Mouse (Mus musculus) right cerebral cortex, postnatal 14 days (tissue): Measurements from ENCODE around the gene Tsga10ip.
A peak's percentile ranks its signal among the peaks of the same experiment; 100 is the strongest.
"Not testable (repeated sequence)": the region's sequence is repeated elsewhere in the genome, so short reads cannot be mapped to it uniquely, and the experiment has no call there.

Experiments used
- DNase-seq: peaks from one replicate; pipeline ENCODE4 v3.0.0; 2022

Gene Tsga10ip

DNA sequence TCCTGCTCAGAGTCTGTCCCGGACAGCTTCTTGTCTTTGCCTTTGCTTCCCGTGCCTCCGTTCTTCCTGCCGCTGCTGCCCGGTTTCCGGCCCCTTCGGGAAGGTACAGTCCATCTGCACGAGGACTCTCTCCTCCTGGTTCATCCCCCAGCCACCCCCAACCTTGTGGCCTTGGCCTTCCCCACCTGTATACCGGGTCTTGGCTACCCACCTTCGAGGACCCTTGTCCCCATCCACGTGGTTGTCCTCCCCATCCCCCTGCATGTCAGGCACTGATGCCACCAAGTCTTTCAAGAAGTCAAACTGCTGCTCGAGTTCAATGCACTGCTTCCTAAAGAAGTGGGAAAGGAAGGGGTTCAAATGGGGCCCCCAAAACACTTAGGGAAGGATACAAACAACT is 21.2 kb upstream of the Tsga10ip start:
- DNase-seq: no peak

DNA sequence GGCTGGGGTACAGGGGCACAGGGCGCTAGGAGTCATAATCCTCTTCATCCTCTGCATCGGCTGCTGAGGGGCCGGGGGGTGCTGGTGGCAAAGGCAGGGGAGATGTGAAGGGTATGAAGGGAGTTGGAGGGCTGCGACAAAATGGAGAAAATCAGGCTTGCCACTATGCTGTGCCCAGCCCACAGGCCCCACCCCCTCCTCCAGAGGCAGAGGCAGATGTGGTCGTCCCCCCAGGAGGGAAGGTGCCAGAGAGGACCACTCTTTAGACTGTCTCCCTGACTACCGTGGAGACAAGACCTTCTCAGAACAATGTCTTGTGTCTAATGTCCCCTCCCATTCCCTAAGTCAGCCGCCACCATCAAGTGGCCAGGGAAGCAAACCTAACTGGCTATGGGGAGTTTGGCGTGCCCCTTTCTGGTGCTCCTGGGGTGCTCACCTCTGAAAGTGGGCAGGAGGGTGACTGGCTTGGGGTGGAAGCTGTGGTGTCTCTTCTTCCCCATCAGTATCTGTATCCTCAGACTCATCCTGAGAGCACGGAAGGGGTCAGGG is 20.6 kb upstream of the Tsga10ip start:
- no peak for DNase-seq

DNA sequence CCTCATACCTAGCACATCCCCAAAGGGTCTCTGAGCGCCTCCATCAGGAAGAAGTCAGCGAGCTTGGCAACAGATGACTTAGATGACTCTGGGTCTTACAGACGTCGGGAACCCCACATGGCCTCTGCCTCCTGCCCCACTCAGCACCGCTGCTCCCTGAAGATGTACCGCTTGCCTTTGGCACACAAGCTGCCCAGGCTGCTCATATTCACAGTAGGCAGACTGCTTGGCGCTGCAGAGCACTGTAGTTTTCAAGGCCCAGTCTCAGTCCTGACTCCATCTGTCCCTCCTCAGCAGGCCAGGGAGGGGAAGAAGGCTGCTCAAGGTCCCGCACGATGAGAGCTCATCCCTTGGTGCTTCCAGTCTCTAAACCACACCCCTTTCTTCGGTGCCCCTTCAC is 19.9 kb upstream of the Tsga10ip start:
- DNase-seq: no peak

DNA sequence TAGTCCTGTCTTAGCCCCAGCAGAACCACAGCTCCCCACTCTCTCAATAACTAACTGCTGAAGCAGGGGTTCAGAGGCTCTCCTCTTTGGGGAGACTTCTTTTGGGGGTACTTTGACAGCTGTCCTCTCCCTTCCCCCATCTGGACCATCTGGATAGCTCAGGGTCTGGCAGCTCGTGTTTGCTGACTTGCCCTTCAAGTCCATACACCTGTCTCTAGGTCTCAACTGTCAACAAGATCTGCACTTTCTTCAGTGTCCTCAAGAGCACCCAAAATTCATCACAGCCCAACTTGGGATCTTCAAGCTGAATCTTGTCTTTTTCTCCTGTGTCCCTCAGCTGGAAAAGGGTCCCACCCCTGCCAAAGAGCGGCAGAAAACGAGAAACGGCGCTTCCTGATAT is 19.5 kb upstream of the Tsga10ip start:
- DNase-seq: no peak

DNA sequence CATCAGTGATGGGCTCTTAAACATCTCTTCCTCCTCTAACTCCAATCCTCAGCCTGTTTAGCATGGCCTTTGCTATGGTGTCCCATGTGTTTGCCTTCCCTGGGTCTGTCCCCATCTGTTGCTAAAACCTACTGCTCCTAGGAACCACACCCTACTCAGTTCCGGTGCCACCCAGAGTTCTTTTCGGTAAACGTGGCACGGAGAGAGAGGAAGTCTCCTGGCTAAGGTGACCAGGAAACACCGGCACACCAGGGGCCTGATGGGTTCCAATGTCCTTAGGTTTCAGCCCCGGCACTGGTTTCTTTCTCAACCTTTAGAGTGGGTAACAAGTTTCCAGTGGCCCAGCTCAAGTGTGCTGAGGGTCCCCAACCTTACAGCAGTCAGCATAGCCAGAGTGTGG is 18.3 kb upstream of the Tsga10ip start:
- DNase-seq: no peak

DNA sequence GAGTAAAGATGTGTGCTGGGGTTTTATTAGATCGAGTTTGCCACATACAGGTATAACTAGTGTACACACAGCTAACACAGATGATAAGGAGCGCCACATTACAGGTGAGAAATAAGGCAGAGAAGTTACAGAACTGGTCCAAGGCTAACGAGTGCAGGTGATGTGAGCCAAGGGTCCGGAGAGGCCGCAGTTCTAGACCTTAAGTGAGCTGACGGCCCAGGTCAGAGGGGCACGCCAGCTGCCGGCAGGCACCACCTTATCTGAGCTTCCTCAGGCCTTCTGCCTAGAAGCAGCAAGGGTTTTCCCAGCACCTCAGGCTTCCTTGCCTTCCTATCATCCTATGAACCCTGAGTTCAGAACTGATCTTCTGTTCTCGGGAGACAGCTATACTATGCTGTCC is 17.3 kb upstream of the Tsga10ip start:
- DNase-seq: no peak

DNA sequence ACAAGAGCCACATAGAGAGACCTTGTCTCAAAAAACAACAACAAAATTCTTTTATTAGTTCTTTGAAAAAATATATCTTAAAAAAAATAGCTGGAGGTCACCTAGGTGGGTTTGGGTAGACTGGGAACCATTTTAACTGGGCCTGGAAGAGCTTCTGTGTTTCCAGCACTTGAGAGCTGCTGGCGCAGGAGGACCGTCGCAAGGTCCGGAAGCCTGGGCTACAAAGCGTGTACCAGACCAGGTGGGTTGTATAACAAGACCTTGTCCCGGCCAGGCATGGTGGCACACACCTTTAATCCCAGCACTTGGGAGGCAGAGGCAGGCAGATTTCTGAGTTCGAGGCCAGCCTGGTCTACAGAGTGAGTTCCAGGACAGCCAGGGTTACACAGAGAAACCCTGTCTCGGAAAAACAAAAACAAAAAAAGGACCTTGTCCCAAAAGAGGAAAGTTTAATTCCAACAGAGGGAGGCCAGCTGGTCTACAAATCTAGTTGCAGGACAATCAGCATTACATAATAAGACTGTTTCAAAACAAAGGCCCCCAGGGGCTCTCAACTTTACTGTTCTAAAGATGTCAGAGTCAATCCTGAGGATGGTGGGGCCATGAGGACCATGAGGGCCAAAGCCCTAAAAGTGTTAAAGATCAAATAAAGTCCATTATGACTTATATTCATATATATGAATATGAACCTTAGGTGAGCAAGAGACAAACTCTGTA is 16.6 kb upstream of the Tsga10ip start:
- no peak for DNase-seq

DNA sequence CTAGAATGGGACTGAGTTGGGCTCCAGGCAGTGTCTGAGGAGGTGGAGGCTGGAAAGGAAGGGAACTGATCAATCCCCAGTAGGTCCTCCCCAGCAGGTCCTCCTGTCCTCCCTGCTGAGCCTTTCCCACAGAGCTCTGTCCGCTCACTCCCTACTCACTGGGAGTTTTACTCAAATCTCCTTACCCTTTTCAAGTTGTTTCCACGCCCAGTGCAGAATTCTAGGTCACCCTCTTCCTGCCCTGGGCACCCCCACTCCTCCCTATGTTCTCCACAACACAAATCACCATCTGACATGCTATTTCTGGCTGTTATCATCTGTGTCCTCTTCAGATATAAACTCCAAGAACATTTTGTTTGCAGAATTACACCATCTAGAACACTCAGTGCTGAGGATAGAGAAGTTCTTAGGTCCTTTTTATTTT is 12.2 kb upstream of the Tsga10ip start:
- DNase-seq: no peak

DNA sequence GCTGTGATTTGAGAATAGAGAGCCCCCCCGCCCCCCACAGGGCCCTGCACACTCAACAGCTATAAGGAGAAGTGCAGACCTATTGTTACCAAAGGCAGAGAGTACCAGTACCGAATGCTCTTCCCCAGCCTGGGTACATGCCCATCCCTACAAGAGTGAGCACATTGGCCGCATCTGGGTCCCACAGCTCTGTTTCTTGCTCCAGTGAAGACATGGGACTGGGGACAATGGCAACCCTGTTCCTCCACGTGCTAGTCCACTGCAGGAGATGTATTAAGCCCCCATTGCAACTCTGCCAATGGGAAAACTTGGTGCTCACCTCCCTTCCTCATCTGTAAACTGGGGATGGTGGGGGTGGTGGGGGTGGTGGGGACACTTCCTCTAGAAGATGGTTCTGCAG is 11.5 kb upstream of the Tsga10ip start:
- no peak for DNase-seq

DNA sequence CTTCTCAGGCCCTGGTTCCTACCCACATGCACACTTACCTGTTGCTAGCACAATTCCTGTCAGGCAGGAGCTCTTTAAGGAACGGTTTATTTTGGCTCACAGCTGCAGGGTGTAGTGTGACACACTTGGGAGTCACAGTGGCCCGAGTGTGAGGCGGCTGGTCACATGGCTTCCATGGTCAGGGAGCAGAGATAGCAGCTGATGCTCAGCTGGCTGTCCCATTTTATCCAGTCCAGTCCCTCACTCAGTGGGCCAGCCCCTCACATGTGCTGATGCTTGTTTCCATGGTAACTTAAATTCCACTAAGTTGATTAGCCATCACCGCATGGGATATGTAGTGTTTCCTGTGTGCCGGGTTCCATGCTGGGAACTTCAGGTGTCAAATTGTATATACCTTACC is 9.6 kb upstream of the Tsga10ip start:
- no peak for DNase-seq

DNA sequence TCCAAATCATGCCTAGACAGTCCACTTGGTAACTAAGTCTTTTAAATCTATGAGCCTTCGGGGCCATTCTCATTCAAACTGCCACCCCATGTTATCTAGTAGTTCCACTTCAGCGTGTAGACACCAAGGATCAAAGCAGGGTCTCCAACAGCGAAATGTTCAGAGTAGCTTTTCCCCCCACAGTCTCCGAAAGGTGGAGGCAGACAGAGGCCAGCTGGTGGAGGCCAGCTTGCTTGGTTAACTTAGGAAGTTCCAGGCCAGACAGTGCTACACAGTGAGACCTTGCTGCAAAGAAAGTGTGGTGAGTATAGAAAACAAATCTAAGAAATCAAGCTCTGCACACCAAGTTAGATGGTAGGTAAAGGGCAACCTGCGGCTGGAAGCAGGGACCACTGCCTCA is 8.3 kb upstream of the Tsga10ip start:
- no peak for DNase-seq

DNA sequence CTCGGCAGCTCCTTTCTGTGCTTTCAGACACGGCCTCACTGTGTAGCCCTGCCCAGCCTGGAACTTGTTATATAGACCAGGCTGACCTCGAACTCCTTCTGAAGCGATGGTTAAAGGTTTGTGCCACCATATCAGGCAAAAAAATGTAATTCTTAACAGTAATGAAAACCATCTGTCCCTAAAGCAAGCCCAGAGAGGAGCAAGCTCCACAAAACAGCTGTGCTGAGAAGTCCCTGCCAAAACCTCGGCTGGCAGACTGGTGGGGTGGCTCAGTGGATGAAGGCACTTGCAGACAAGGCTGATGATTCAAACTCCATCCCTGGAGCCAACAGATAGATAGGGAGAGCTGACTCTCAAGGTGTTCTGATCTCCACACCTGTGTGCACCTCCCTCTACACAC is 6.7 kb upstream of the Tsga10ip start:
- no peak for DNase-seq

DNA sequence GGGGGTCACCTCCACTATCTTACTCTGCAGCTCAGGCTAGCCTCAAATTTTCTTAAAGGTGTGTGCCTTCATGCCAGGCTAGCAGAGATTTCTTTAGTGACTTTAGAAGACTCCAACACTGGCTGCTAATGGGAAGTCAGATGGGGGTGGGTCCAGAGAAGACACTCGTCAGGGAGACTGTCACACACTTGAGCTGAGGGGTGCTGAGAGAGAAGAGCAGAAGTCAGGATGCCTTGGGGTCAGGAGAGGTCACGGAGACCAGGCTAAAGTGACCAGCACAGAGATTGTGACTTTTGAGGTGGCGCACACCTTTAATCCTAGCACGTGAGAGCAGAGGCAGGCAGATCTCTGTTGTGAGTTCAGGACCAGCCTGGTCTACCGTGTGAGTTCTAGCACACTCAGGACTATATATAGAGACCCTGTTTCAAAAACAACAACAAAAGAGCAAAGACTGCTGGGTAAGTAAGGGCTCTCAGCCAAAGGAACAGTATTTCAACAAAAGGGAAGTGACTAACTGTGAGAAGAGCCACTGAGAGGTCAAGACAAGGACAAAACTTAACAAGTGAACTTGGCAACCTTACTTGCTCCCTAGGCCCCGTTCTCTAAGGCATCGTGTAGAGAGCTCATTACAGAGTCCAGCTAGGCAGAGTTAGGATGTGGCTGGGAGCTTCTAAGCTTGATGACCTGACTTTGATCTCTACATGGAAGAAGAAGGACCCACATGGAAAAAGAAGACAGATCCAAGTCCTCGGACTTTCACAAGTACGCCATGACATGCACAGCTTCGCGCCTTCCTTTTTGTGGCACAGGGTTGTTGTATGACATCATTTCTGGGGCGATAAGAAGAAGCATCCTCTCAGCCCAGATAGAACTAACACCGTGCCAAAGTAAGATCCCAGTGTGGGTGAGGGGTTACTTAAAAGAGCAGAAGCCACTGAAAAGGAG is 6.0 kb upstream of the Tsga10ip start:
- DNase-seq: no peak

DNA sequence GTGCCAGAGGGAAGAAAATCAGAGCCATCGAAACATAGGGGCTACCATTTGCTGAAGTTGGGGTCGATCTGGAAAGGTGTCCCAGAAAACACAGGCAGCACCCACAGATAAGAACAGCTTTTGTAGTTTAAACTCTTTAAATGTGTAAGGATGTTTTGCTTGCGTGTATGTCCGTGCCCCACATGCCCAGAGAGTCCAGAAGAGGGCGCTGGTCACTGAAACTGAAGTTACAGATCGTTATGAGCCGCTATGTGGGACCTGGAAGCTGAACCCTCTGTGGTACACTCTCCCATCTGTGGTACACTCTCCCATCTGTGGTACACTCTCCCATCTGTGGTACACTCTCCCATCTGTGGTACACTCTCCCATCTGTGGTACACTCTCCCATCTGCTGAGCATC is 4.8 kb upstream of the Tsga10ip start:
- DNase-seq: peak; percentile 56

DNA sequence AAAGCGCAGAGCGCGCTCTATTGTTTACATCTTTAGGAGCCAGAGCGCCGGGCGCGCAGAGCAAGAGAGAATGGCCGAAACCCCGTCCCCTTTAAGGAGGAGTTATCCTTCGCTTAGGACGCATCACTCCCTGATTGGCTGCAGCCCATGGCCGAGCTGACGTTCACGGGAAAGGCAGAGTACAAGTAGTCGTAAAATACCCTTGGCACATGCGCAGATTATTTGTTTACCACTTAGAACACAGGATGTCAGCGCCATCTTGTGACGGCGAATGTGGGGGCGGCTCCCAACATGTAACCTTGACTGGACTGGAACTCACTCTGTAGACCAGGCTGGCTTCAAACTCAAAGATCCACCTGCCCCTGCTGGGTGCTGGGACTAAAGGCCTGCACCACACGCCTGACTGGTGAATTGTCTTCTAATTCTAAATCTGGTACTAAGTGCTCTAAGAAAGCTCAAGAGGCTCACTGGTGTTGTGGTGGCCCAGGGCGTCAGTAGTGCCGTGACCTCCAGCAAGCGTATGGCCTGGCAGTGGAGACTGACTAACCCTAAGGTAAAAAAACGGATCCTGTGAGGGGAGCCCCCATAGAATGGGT is 4.3 kb upstream of the Tsga10ip start:
- DNase-seq: not testable (repeated sequence)

DNA sequence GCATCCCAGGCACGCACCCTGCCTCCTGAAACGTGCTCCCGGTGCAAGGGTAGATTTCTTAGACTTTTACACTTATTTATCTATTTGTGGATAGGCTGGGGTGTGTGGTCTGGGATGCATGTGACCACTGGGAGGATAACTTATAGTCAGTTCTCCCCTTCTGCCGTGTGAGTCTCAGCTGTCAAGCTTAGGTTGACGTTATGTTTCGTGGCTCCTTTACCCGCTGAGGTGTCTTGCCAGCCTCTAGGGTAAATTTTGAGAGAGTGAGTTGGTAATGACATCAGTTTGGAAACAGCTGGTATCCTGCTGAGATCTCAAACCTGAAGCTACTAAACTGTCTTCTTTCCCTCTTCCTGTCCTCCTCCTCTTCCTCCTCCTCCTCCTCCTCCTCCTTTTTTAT is 3.6 kb upstream of the Tsga10ip start:
- DNase-seq: no peak

DNA sequence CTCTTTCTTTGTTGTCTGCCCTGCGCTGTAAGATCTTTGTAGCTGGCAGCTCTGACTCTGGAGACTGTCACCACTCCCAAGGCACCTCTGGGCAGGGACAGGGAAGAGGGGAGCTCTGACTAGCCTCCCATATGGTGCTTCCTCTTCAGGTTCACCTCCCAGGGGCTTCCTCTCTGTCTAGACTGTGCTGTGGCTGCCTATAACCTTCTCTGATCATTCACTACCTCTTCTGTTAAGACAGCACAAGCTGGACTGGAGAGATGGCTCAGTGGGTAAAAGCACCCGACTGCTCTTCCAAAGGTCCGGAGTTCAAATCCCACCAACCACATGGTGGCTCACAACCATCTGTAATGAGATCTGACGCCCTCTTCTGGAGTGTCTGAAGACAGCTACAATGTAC is 1.3 kb downstream of the Tsga10ip start:
- DNase-seq: not testable (repeated sequence)

DNA sequence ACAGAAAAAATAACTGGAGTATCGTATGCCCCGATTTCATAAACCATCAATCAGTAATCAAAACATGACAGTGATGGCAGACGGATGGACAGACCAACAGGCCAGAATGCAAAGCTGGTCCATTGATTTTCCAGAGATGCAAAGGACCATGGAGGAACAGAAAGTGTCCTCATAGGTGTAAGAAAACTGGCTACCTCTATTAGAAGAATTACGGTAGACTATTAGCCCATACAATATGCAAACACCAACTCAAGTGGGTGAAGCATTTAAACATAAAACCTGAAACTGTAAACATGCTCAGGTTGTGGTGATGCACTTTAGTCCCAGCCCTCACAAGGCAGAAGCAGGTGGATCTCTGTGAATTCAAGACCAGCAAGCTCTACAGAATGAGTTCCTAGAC is 7.0 kb downstream of the Tsga10ip start:
- DNase-seq: no peak

DNA sequence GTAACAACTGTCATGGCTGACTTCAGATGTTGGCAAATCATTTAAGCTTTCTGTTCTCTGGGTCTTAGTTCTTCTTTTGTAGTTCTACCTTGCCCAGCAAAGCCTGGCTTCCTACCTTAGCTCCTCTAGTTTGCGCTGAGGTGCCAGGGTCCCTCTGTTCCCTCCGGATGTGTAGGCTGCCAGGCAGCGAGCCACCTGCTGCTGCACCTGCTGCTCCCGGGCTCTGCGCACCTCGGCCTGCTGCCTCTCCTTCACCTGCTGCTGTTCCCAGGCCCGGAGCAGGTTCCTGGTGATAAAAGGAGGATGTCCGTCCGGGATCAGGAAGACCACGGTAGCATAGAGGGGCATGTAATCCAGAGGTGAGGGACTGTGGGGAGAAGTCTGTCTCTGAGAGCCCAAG is 8.2 kb downstream of the Tsga10ip start:
- DNase-seq: no peak

DNA sequence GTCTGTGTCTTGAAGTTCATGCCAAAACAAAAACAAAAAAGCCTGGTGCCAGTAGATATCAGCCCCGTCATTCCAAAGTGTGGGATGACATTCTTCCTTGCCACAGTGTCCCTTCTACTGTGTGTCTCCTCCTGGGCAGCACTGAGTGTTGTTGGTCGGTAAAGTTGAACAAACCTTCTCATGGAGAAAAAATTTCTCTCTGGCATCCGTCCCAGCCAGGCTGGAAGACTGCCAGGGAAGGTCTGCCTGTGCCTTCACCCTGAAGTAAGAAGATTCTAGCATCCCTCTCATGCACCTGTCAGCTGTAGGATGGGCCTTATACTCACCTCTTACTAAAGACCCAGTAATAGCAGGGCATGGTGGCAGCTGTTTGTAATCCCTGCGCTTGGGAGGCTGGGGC is 9.4 kb downstream of the Tsga10ip start:
- DNase-seq: no peak

DNA sequence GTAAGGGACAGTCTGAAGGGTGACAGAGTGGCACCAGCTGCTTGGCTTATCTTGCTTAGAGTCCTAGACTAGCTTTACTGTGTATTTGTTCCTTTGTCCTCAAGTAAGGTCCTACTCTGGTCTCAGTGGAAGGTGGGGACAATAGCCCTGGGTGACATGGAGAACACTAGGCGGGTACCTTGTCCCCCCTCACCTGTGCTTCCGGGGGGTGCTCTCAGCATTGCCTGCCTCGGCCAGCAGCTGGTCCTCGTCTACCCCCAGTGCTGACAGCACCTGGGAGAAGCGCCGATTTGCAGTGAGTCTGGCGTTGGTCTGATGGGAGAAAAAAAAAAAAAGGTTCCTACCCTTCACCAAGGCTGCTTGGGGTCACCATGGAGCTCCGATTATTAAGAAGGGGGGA is 11.9 kb downstream of the Tsga10ip start:
- DNase-seq: no peak

DNA sequence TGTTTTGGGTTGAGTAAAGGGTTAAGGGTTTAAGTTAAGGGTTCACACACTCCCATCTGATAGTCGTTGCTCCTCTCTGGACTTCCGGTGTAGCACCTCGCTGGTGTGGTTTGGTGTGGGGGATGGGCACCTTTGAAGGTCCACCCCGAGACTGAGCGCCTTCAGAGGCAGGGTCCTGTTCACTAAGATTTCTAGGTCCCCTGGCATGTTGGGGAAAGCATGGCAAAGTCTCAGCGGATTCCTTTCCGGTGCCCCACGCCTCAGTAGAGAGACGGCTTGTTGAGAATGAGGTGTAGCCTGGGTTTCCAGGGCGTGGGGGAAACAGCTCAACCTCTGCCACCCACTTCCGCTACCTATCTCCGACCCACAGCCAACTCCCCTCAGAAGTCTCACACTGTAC is 12.7 kb downstream of the Tsga10ip start:
- DNase-seq: no peak

DNA sequence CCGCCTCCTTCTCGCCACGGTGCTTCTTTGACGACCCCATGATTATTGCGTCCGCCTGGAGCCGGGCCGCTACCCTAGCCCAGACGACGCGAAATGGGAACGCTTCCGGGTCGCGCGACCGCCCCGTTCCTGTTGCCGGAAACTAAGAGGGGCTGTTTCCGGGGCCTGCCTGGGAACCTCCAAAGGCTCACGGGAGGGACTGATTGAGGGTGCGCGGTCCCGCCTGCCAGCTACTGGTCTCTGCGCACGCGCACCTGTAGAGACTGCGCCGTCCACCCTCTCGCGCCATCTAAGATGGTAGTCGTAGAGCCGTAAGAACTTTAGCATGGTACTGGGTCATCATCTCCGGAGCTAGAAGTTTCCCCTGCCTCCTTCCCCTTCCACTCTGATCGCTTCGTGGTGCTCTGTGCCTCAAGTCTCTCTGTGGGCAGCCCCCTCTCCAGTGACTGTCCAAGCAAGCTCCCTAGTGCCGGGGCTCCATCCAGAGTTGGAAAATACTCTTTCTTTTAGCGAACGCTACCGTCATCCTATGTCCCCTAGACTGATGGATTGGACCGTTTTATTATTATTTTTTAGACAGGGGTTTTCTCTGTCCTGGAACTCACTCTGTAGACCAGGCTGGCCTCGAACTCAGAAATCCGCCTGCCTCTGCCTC is 13.6 kb downstream of the Tsga10ip start, which contains the start of gene Sart1:
Sart1 (minus strand) TSS at position 116 of the 655 bp plus-strand sequence.
- peak; percentile 95 for DNase-seq
